Mouse (Mus musculus) Muller cell, postnatal 12 days (primary cell): ENCODE measurements around the gene Elp4.

Source experiments
- DNase-seq: peaks from one replicate; pipeline ENCODE4 v3.0.0-alpha.2; 2015; ENCODE audit errors: inconsistent ontology term

The Elp4 gene

GRCm38 (mm10) chr2:105671116-105671797 lies 233.1 kb downstream of the Elp4 start:
- peak; percentile 47 for DNase-seq

- peak; percentile 37 for DNase-seq
Observed at GRCm38 (mm10) chr2:105670731-105671095, 233.7 kb downstream of the Elp4 start.

- DNase-seq: peak; percentile 80
Observed at GRCm38 (mm10) chr2:105669881-105670730, 234.3 kb downstream of the Elp4 start.

DNA sequence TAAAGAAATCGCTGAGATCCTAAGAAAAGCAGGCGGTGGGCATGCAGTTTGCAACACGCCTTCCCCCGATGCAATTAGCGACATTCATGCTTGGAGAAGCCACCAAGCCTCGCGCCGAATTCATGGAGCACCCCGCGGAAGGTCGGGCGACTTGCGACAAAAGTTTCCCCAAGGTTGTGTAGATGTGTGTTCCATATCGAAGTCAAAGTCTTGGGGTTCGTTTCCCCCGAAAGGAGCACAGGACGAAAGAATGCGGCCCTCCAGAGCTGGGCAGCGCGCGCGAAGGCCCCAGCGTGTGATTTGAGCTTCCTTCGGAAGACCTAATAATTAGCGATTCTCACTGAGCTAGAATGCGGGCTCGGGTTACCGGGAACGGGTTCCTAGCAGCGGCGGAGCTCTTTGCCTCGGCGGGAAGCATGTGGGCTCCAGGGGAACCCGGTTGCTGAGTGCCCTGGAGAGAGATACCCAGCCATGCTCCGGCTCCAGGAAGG lies 234.9 kb downstream of the Elp4 start:
- peak; percentile 40 for DNase-seq

DNA sequence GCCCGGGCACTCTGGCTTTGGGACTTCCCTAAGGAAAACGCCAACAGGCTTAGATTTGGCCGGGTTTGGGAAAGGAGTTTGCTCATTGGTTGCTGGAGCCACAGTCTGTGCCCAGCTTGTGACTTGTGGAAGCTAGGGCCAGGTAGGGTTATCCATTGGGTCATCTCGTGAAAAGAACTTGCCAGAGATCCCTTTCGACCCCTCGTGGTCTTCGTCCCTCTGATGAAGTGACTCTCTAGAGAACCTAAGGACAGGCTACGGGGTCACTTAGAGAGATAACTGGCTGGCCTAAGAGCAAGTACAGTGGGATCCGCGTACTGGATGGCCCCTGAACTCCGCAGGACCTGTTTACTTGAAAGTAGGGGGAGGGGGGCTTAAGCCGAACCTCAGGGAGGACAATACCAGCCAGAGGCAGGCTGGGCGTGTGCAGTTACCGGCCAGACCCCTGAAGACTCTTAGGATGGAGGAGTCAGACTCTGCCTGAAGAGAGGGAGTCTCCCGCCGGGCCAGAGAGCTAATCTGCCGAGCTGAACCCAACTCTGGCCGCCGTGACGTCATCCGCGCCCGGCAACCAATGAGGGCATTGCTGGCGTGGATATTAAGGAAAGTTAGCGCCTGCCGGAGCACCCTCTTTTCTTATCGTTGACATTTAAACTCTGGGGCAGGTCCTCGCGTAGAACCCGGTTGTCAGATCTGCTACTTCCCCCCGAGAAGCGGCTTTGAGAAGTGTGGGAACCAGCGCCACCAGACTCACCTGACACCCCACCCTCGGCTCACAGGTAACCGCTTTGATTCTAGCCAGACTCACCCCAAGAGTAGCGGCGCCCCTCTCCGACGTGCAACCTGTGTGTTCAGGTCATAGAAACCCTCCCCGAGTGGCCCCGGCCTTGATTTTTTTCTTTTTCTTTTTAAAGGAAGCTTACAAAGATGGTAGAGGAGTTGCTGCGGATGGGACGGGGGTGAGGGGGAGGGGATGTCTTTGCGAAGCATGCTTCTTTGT lies 235.8 kb downstream of the Elp4 start, which contains the start of gene Pax6:
TSS of gene Pax6 (plus strand) at position 630 of the 1,000 bp plus-strand sequence.
- DNase-seq: peak; percentile 92

GRCm38 (mm10) chr2:105667626-105667950 lies 236.8 kb downstream of the Elp4 start:
- DNase-seq: no peak

GRCm38 (mm10) chr2:105666763-105667625 lies 237.4 kb downstream of the Elp4 start:
- DNase-seq: peak; percentile 68

DNA sequence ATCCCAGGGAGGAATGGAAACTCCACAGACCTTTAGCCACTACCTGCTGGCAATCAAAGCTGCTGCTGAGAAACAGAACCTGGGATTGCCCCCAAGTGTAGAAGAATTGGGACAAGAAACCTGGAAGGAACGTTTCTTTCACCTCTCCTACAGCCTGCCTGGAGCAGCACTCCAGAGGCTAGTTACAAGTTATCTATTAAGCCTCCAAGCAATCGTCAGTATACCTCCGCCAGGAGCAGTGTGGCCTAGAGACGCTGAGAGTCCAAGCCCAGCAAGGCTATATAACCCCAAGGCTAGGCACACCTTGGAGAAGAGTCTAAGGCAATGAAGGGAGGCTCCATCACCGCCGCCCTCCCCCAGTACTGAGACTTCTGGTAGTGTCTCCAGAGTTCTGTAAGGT lies 238.0 kb downstream of the Elp4 start:
- DNase-seq: no peak

DNA sequence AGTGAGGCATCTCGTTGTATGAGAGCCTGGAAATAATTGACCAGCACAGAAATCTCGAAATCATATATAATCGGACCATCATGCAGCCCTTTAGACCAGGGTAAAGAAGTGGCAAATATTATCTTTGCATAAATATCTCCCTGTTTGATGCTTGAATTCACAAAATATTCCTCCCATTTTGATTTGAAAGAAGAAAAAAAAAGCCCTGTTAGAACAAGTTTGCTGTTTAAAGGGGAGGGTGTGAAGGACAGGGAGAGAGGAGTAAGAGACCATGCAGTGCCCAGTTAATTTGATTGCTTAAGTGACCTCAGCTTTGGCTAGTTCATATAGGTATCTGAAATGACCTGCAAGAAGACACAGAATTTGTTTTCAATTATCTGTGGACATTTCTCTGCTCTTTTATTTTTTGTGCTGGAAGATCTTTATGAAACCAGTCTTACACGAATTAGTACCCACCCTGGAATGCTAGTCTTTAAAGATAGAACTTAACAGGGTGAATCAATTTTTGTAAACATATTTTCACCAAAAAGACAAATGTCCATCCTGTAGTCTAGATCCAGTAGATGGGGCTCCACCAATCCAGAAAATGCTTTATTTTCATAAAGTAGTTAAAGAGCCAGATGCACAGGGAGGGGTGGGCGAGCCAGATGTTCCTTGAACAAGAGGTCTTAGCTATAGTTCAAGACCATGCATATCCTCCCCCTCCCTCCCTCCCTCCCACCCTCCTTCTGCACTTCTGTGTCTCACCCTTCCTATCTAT lies 238.7 kb downstream of the Elp4 start:
- peak; percentile 40 for DNase-seq

GRCm38 (mm10) chr2:105664996-105665395 lies 239.4 kb downstream of the Elp4 start:
- peak; percentile 76 for DNase-seq

DNA sequence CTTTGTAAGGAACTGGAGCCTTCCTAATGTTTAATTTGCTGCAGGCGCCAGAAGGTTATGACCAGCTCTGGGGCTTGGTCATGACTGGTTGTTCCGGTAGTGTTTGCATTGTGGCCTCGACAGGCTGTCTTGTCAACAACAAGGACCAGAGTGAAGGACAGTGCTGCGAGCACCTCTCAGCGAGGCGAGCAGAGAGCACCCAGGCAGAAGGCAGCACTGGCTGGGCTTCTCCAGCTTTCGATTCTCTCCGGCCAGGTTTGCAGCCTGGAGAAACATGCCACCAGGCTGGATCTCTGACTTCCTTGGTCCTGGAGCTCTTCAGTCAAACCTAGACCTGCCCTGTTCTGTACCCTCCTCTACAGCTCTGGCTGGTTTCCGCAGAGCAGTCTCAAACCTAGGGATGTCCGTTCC lies 241.3 kb downstream of the Elp4 start:
- DNase-seq: peak; percentile 57

DNA sequence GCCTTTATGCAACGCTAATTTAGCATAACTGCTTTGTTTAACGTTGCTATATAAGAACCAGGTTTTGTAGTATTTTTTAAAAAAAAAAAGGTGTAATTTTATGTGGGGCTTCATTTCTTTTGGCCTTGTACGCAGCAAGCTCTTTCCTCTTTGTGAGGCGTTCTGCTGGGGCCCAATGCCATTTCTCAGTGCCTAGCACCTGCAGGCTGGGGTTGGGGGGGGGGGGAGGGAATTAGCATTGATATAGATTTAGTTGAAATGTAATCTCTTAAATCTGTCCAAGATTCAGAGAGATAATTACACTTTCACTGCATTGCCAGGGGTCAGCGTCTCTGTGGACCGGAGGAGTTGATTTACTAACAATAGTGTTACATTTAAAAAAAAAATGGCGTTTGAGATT lies 241.8 kb downstream of the Elp4 start:
- no peak for DNase-seq

DNA sequence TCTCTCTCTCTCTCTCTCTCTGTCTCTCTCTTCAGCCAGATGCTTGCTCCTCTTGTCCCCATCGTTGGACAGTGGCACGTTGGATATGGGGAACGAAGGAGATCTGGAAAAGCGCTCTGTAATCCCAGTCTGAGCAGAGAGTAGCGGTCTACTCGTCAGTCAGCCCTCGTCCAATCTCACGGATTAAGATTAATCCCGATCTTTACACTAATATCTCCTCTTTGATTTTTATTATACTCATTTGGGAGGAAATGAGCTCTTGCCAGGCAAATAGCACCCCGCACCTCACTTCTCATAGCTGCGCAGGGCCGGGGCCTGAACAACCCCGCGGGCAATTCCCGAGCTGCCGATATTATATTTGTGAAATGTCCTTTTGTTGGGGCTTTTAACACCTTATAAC lies 242.2 kb downstream of the Elp4 start:
- DNase-seq: peak; percentile 64

- DNase-seq: peak; percentile 73
Observed at GRCm38 (mm10) chr2:105661623-105662066, 242.7 kb downstream of the Elp4 start.

- peak; percentile 80 for DNase-seq
Observed at GRCm38 (mm10) chr2:105660874-105661622, 243.3 kb downstream of the Elp4 start.

- DNase-seq: peak; percentile 92
Observed at GRCm38 (mm10) chr2:105659926-105660873, 244.2 kb downstream of the Elp4 start.

GRCm38 (mm10) chr2:105659350-105659749 lies 245.0 kb downstream of the Elp4 start:
- peak; percentile 70 for DNase-seq

DNA sequence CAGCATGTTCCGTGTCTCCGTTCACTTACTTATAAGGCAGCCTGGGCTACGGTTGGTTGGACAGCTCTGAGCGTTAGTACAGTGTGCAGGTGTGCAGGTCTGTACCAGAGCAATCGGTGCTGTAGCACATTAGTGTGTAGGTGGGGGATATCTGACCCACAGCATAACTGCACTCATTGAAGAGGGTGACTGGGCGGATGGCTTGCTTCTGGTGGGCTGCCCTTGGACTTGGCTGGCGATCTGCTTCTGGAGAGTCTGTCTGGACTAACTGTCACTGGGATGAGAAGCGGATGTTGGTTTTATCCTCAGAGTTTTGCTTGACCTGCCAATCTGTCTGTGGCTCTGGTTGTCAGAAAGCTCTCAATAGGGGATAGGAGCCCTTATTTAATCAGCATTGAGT lies 247.9 kb downstream of the Elp4 start:
- no peak for DNase-seq
